Mouse (Mus musculus) heart, adult 2 months (tissue): Measurements from ENCODE around the gene Pou6f1.

Experiments used
- CTCF ChIP-seq: fragments of 200-600 bp; IDR thresholded peaks from 2 replicates; pipeline ENCODE4 v1.8.1; 2022; ENCODE audit warnings: antibody characterized with exemption, mild to moderate bottlenecking, moderate library complexity
- EP300 ChIP-seq: fragments of 200-500 bp; IDR thresholded peaks from 2 replicates; pipeline ENCODE4 v1.6.1; 2011; ENCODE audit warnings: low read depth, low read length, control low read depth; ENCODE audit not compliant: insufficient read depth
- POLR2A ChIP-seq: fragments of 200-500 bp; IDR thresholded peaks from 2 replicates; pipeline ENCODE4 v1.6.1; 2011; ENCODE audit warnings: mild to moderate bottlenecking, low read depth, low read length, control low read depth; ENCODE audit not compliant: insufficient read depth

GRCm38 (mm10) chr15:100525405-100525804 lies 74.4 kb downstream of the Pou6f1 start:
- TF ChIP-seq CTCF (no peak), POLR2A (no peak), EP300 (no peak)
